Mouse (Mus musculus) right cerebral cortex, adult 18-20 months (tissue): ENCODE results near the gene Tent5b.
"Not testable (repeated sequence)": the region's sequence is repeated elsewhere in the genome, so short reads cannot be mapped to it uniquely, and the experiment has no call there.

Experiments
- DNase-seq: peaks from one replicate; pipeline ENCODE4 v3.0.0; 2022; ENCODE audit warnings: mixed read lengths

The Tent5b gene

DNA sequence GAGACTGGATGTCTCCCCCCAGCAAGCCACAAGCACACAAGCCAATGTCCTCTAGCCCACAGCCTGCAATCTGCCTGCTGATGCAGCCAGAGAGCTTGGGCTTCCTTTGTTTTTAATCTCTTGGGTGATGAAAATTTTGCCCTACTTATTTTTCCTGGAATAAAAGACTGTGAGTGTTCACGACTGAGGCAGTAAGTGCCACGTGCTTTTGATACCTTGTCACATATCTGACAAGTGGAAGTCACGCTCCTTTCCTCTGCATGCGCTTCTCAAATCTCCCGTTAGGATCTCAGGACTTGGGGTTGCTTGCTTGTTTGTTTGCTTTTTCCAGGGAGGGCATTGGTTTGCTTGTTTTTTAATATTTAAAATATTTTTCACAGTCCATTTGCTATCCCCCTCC, 24.4 kb downstream of the Tent5b start:
- DNase-seq, result no peak

DNA sequence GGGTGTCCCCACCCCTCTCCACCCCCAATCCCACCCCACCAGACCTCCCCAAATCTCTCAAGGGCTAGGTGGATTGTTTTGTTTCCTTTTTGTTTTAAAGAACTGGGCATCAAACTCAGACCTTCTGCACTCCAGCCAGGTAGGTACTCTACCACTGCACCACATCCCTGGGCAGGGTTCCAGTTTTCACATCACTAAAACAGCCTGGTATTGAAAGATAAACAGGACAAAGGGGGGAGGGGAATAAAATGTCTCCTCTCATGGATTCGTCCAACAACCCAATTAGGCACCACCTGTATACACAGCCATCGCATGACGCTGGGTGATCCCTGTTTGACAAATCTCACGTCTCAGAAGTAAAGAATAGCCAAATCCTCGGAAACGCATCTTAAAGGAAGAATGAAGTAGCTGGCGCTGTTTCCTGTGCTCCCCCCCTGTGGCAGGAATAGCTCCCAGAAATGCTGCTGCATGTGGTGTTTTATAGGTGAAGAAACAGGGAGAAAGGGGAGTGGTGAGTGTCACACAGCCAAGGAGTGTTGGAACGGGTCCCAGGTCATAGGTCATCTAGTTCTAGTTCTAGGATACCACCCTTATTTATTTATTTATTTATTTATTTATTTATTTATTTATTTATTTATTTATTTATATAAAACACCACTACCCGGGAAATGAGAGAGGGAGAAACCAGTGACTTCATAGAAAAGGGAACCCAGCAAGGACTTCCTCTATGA, 25.0 kb downstream of the Tent5b start:
- DNase-seq, result no peak

- DNase-seq, result no peak
These were observed 26.6 kb downstream of the Tent5b start for GRCm38 (mm10) chr4:133506573-133506972.

DNA sequence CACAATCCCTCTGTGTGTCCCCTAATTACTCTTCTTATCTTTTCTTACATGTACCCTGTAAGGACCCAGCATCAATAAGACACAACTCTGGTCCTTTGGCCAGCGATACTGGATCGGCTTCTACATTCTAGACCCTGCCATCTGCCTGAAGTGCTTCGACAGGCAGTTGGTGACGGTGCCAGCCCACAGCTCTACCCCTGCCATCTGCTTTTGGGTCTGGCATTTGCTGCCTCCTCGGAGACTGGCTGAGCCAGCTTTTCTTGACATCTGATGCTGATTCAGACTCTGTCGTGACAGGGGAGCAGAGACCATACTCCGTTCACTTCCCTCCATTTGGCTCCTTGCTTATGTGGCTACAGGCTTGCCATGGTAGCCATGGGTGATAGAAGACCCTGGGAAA, 29.1 kb downstream of the Tent5b start:
- DNase-seq, result peak; percentile 59

GRCm38 (mm10) chr4:133511050-133511449, 31.1 kb downstream of the Tent5b start:
- no peak for DNase-seq

GRCm38 (mm10) chr4:133512511-133512910, 32.6 kb downstream of the Tent5b start:
- DNase-seq, result not testable (repeated sequence)

DNA sequence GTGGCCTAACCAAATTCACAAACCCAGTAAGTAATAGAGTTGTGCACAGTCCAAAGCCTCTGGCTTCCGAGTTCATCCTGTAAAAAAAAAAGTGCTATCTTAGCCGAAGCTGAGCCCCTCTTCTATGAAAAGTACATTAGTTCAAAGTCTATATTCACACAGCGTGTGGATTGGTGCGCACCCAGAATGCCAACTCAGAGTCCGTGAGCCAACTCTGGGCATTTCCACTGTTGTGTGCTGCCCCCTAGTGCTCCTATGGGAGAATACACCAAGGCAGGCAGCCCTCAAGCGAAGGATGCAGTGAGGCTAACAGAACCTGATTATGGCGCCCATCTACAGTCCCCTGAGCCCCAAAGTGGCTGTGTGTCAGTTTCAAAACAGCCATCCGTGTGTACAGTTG, 33.0 kb downstream of the Tent5b start:
- DNase-seq, result peak; percentile 78

DNA sequence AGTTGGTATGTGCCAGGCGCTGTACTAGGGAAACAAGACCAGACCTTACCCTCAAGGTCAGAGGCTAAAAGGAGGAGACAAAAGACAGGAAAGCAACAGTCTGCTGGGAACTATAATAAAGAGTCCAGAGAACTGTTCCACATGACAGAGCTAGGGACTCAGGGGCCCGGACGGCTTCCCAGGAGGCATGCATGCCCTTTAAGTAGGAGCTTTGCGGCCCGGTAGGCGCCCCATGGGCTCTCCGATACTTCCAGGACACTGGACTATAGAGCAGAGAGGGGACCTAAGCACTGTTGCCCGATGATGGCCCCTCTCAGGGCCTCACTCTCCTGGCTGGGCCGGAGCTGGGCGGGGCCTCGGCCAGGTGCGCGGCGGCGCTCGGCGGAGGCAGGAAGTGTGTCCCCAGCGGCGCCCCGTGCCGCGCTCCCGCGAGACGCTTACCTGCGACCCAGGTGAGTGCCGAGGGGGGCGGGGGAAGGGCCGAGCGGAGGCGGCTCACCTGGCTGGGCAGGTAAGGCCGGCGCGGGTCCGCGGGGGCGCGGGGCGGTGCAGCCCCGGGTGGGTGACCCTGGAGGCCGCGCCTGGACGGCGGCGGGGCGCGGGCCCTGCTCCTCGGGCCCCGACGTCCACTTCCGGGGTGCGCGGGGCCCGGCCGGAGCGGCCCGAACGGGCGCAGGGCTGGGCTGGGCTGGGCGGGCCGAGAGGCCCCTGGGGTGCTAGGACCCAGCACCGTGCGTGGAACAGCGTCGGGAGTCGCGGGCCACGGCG, 38.9 kb downstream of the Tent5b start, which contains the start of gene Kdf1:
Gene Kdf1 (plus strand): TSS at position 363 of the 768 bp plus-strand sequence.
- DNase-seq, result no peak

- DNase-seq, result no peak
These were observed 39.4 kb downstream of the Tent5b start for GRCm38 (mm10) chr4:133519369-133519665.

- peak; percentile 28 for DNase-seq
These were observed 41.6 kb downstream of the Tent5b start for GRCm38 (mm10) chr4:133521502-133521901.

GRCm38 (mm10) chr4:133527788-133528187, 47.9 kb downstream of the Tent5b start:
- DNase-seq, result no peak

- no peak for DNase-seq
These were observed 52.8 kb downstream of the Tent5b start for GRCm38 (mm10) chr4:133532777-133533176.

DNA sequence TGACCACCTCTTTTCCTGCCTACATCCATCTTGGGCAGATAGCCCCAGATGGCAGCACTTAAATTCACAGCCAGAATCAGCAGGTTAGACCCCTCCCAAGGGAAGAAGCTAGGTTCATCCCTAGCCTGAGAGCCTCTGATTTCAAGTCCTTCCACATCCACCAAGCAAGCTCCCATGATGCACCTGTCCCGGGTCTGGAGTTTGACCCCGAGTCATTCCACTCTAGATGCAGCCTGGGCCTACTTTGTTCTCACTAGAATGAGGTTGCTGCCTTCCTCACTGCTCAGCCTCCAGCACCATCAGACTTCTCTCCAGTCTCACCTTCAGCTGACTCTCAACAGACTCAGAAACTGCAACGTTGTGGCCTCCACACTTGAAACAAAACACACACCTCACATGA, 56.1 kb downstream of the Tent5b start:
- no peak for DNase-seq

- DNase-seq, result no peak
These were observed 56.7 kb downstream of the Tent5b start for GRCm38 (mm10) chr4:133536652-133537051.
